Mouse (Mus musculus) layer of hippocampus, adult 2 months (tissue): ENCODE measurements at regions not wholly inside any gene's neighbourhood (a gene's known extent, or its start where the extent isn't known, plus 50 kb on each side); places are given as distances from the start of the nearest gene placed in this dataset.

Experiments used
- DNase-seq, 2 experiments: peaks; one replicate each; pipeline ENCODE4 v3.0.0; 2022; ENCODE audit warnings: low spot score in 2 of 2
- H3K27ac ChIP-seq: fragments of 200-600 bp; 2 replicates; pipeline ENCODE4 v1.8.1; 2022
- H3K4me3 ChIP-seq: fragments of 200-600 bp; 2 replicates; pipeline ENCODE4 v1.8.1; 2022; ENCODE audit warnings: mild to moderate bottlenecking
- CTCF ChIP-seq: fragments of 200-600 bp; conservative IDR thresholded peaks from 2 replicates; pipeline ENCODE4 v1.8.1; 2022; ENCODE audit warnings: antibody characterized with exemption, mild to moderate bottlenecking, moderate library complexity

DNA sequence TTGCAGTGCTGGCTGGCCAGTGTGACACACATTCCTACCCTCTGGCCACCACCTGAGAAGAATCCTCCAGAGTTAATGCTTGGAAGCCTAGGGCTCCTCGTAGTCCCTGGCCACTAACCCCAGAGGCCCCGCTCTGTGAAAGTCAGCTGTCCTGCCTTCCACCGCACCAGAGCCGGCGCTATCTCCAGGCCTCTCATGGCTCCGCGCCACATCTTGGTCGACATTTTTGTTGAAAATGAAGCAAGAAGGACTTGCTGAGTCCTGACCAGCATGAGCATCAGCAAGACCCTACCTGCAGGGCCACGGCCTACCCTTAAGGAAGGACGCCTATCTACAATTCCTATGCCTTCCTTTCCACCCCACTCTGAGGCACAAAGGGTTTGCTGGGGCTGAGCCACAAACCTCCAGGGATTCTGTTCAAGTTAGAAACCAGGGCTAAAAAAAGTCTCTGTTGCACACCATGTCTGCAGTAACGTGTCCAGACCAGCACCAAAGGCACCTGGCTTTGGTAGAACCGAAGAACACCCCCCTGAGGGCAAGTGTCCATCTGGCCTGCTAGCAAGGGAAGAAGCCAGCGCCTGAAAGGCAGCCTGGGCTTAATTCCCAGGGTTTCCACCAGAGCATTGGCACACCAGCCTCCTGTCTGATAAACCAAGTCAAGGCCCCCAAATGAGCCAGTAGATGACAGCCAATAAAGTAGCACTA lies 97.5 kb upstream of the Spred2 start:
- TF ChIP-seq CTCF: no peak
- Histone ChIP-seq H3K4me3 (no peak overlapping the region), H3K27ac (no peak overlapping the region)
- DNase-seq: no peak

GRCm38 (mm10) chr11:19827996-19828395 lies 96.2 kb upstream of the Spred2 start:
- no peak for DNase-seq
- no peak overlapping the region for H3K4me3 ChIP-seq
- H3K27ac ChIP-seq: no peak overlapping the region
- no peak for TF ChIP-seq CTCF

DNA sequence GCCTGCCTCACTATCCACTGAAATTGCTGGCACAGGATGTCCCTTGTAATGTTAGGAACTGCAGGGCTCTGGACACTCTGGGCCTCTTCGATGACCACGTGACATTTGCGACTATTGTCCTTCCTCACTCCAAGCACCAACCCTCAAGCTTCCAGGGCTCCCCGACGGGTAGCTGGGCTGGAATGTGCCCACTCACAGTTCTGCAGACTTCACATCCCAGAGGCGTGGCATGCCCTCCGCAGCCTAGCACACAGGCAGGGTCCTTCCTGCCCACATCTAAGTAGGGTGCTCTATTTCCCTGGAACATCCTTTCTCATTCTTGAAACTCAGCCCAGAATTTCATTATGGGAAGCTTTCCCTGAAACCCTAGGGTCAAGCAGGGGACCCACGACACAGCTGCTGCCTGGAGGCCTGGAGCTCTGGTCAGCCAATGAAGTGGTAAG lies 95.2 kb upstream of the Spred2 start:
- Histone ChIP-seq H3K27ac (no peak overlapping the region), H3K4me3 (no peak overlapping the region)
- no peak for TF ChIP-seq CTCF

DNA sequence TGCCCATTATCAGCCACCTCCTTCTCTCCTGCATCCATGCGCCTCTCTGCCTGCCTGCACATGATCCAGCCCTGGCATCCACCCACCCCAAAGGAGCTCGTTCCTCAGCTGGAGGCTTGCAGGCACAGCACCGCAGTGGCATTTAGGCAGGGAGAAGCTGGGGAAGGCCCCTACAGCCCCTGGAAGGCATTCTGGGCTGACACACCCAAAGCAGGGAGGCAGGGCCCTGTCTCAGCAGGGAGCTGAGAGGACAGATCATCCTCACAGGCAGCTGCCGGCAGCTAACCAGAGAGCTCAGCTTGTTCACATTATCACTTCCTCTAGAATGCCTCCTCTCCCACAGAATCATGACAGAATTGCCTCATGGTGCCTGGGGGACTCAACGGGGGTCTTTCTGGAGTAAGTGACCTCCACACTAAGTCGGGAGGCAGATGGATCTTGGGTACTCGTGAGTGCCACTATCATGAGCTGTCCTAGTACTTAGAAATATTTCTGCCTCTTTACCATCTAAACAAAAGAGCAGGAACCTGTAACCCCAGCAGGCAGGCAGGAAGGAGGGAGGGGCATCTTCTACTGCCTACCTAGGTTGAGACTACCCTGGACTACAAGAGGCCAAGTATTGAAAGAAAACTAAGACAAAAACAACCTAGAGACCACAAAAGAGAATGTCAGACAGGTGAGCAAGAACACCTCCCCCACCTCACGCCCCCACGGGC lies 94.5 kb upstream of the Spred2 start:
- DNase-seq: no peak
- Histone ChIP-seq H3K27ac (no peak overlapping the region), H3K4me3 (no peak overlapping the region)
- no peak for TF ChIP-seq CTCF

More for the DNA sequence above, 95.2 kb upstream of the Spred2 start:
- DNase-seq: no peak

- H3K27ac ChIP-seq: no peak overlapping the region
- no peak overlapping the region for H3K4me3 ChIP-seq
- peak; percentile 75 to 83 for DNase-seq
- TF ChIP-seq CTCF: peak; percentile 97
Observed at GRCm38 (mm10) chr11:19830280-19831062, 93.7 kb upstream of the Spred2 start.

DNA sequence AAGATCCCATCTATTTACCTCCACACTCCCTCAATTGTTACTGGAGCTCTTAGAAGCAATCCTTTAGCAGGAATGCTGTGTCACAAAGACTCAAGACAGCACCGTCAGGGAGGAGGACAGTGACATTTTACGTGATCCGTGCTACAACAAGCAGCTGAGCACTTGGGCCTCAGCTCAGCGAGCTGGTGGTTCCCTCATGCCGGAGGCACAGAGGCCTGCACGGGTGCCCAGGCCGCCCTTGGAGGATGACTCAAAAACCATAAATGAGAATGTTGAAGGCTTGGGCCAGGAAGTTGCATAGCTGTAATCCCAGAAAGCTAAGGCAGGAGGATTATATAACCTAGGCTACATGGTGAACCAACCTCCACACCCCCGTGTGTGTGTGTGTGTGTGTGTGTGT lies 89.6 kb upstream of the Spred2 start:
- Histone ChIP-seq H3K4me3 (no peak overlapping the region), H3K27ac (peak overlapping the region; percentile 80)
- TF ChIP-seq CTCF: no peak
- DNase-seq: no peak

- DNase-seq: peak; percentile 65 to 88
- H3K27ac ChIP-seq: peak overlapping the region; percentile 88
- no peak overlapping the region for H3K4me3 ChIP-seq
- TF ChIP-seq CTCF: peak; percentile 48
Observed at GRCm38 (mm10) chr11:19835221-19835745, 88.9 kb upstream of the Spred2 start.

- TF ChIP-seq CTCF: no peak
- no peak for DNase-seq
- H3K27ac ChIP-seq: no peak overlapping the region
- H3K4me3 ChIP-seq: no peak overlapping the region
Observed at GRCm38 (mm10) chr11:19838932-19839331, 85.2 kb upstream of the Spred2 start.

DNA sequence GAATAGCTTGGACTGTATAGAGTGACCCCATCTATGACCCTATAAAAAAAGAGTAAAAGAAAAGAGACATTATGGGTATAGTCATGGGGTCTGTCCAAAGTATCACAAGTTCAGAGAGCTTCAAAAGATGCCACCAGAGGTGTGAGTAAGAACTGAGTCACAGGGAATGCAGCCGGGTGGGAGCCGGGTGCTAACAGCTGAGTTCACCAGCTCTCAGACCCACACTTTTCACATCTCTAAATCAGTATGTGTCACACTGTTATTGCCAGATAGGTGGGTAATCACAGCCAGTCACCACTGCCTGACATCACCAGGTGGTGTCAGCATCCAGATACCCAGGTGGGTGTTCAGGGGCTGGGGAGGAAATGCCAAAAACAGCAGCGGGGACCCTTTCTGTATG lies 81.1 kb upstream of the Spred2 start:
- H3K4me3 ChIP-seq: no peak overlapping the region
- TF ChIP-seq CTCF: no peak
- H3K27ac ChIP-seq: no peak overlapping the region
- DNase-seq: no peak

GRCm38 (mm10) chr11:19847910-19848309 lies 76.3 kb upstream of the Spred2 start:
- TF ChIP-seq CTCF: no peak
- no peak for DNase-seq
- no peak overlapping the region for H3K27ac ChIP-seq
- H3K4me3 ChIP-seq: no peak overlapping the region

DNA sequence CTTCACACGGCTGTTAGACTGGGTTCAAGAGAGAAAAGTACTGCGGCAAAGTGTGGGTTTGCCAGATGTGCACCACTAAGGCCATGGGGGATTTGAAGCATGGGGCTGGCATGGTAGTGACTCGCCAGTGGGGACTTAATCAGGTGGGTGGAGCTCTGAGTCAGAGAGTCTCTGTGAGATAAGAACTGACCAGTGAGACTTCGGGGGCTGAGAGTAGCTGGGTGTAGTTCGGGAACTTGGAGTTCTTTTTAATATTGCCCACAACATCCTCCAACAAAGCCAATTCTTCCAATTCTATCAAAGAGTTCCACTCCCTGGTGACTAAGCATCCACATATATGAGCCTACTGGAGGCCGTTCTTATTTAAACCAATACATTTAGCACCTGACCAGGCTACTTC lies 75.8 kb upstream of the Spred2 start:
- no peak for TF ChIP-seq CTCF

GRCm38 (mm10) chr11:19849347-19849811 lies 74.8 kb upstream of the Spred2 start:
- Histone ChIP-seq H3K27ac (no peak overlapping the region), H3K4me3 (no peak overlapping the region)
- no peak for DNase-seq
- no peak for TF ChIP-seq CTCF

More for the DNA sequence above, 75.8 kb upstream of the Spred2 start:
- DNase-seq: no peak
- Histone ChIP-seq H3K4me3 (no peak overlapping the region), H3K27ac (no peak overlapping the region)
